Mouse (Mus musculus): ENCODE measurements around the gene Tnfaip8l1.

Tnfaip8l1 gene

DNA sequence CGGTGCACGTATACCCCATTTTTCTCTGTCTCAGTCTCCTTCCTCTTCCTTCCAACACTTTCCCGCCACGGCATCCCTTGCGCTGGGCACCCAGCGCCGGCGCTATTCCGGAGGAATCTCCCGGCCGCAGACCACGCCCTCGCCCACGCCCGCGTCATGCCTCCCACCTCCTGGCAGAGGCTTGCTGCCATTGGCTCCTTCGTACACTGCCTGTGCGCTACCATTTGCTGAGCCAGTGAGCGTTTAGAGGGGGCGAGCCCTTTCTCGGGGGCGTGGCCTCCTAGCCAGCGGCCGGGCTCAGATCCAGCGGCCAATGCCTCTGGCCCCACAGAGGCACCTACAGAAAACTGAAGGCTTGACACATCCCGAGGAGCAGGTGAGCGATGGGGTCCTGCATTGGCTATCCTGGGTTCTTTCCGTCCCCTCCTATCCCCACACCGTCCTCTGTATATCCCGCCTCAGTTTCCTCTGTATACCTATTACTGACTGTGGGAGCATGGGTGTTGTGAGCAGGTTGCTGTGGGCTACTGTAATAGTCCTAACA, at the start of gene Tnfaip8l1:
Tnfaip8l1 (plus strand) TSS at position 247 of the 544 bp plus-strand sequence.
- DNase-seq, result peak; percentile 93 to 96

DNA sequence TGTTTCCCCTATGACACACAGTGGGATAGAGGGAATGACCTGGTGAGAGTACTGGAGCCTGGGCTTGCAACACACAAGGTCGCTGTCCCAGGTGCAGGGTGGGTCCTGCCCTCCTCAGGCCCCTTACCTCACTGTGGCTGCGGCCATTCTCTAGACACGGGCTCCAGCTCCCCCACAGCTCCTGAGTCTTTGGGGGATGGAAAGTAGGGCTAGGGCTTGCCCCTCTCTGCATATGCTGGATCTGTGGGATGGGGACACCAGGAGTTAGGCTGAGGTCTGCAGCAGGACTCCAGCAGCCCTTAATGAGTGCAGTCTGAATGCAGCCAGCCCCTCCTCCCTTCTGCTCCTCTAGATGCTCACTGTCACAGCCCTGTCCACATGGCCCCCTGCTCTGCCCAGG, 49.5 kb upstream of the Tnfaip8l1 start:
- no peak for DNase-seq

GRCm38 (mm10) chr17:56116193-56116592, 46.1 kb upstream of the Tnfaip8l1 start:
- no peak for DNase-seq

GRCm38 (mm10) chr17:56117251-56117710, 45.0 kb upstream of the Tnfaip8l1 start, which contains the start of gene Plin5:
Gene Plin5, minus strand, starts transcription at chr17:56117596.
- peak; percentile 61 to 79 for DNase-seq

DNA sequence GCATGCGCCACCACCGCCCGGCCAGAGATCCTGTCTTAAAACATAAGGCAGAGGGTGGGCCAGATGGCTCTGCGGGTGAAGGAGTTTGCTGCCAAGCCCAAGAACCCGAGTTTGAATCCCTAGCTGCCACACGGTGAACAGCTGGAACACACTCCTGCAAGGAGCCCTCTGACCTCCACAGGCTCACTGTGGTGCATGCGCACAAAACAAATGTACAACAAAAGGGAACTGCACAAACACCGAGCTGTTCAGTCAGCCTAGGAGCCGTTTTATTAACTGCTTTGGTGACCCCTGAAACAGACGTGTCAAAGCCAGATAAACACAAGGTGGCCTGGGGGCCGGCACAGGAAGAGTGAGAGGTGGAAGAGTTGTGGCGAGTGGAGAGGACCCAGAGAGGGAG, 42.8 kb upstream of the Tnfaip8l1 start:
- DNase-seq, result no peak

GRCm38 (mm10) chr17:56119981-56120880, 42.0 kb upstream of the Tnfaip8l1 start:
- DNase-seq, result peak; percentile 59 to 69

DNA sequence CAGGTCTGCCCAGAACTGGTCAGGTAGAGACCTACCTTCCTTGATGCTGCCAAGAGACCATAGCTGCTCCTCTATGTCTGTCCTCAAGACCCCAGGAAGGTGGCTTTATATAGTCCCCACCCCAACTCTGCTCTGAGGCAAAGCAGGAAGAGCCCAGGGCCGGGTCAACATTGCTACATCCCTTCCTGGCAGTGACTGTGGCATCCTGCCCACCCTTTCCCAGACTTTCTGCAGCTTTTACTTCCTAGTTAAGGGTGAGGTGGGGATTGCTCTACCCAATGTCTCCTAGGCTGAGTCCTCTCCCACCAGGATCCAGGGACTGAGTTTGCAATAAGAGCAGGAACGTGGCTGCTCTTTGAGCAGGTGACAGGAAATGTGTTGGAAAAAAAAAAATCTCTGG, 40.5 kb upstream of the Tnfaip8l1 start, which contains the start of gene Lrg1:
Lrg1 (minus strand) TSS at position 176 of the 400 bp plus-strand sequence.
- DNase-seq, result no peak

- no peak for DNase-seq
Measured at GRCm38 (mm10) chr17:56123161-56123560, 39.1 kb upstream of the Tnfaip8l1 start.

GRCm38 (mm10) chr17:56123681-56124340, 38.5 kb upstream of the Tnfaip8l1 start:
- DNase-seq, result no peak

DNA sequence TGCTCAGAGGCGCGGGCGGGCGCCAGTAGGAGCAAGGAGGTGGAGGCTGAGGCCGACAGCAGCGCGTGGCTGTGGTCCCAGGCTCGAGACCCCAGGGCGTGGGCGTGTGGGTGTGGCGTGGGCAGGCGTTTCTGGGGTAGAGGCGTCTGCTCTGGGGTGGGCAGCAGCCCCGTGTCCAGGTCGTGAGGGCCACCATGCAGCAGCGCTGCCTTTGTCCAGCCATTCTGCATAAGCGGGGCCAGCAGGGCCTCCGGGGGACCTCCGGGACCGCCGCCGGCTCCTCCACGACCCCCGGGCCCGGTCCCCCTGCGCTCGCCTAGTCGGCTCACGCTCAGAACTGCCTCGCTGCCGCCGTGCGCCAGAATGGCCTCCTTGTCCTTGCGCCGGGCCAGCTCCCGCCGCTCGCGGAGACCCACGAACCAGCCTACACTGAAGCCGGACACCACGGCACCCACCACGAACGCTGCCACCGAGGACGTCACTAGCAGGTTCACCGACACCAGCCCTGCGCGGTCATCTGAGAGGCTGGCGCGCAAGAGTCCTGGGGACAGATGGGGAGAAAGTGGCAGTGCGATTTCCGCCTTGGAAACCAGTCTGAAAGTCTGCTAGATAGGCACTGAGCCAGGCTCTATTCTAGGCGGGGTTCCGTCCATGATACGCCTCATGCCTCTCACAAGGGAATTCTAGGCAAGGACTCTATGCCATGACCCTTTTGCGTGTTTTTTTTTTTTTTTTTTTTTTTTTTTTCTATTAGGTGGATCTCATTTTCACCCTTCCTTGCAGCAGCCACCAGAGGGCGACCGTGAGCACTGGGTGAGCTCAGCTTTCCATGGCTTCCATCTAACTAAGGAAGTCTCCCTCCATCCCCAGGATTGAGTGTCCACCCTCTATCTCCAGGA, 37.7 kb upstream of the Tnfaip8l1 start:
- peak; percentile 71 to 86 for DNase-seq

GRCm38 (mm10) chr17:56125276-56125630, 37.0 kb upstream of the Tnfaip8l1 start:
- DNase-seq, result no peak

DNA sequence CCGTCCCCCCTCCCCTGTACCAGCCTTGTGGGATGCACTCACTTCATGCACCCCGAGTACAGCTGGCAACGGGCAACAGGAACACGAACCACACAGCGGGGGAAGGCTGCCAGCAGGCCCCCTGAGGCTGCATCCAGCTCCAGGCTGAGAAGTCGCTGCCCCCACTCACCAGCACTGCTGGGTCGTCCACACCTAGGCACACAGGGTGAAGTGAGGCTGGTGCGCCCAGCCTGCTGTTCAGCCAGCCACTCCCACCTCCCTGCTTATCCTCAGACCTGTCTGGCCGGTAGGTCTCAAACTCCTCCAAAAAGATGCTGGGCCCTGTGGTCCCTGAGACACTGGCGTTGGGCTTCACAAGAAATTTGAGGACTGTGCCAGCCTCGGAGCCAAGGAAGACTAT, 36.1 kb upstream of the Tnfaip8l1 start:
- no peak for DNase-seq

GRCm38 (mm10) chr17:56128246-56128645, 34.0 kb upstream of the Tnfaip8l1 start:
- no peak for DNase-seq

GRCm38 (mm10) chr17:56131136-56131535, 31.1 kb upstream of the Tnfaip8l1 start:
- no peak for DNase-seq

GRCm38 (mm10) chr17:56131814-56132213, 30.5 kb upstream of the Tnfaip8l1 start:
- DNase-seq, result peak; percentile 83 to 91

- peak; percentile 82 to 88 for DNase-seq
Measured at GRCm38 (mm10) chr17:56132661-56133060, 29.6 kb upstream of the Tnfaip8l1 start.

DNA sequence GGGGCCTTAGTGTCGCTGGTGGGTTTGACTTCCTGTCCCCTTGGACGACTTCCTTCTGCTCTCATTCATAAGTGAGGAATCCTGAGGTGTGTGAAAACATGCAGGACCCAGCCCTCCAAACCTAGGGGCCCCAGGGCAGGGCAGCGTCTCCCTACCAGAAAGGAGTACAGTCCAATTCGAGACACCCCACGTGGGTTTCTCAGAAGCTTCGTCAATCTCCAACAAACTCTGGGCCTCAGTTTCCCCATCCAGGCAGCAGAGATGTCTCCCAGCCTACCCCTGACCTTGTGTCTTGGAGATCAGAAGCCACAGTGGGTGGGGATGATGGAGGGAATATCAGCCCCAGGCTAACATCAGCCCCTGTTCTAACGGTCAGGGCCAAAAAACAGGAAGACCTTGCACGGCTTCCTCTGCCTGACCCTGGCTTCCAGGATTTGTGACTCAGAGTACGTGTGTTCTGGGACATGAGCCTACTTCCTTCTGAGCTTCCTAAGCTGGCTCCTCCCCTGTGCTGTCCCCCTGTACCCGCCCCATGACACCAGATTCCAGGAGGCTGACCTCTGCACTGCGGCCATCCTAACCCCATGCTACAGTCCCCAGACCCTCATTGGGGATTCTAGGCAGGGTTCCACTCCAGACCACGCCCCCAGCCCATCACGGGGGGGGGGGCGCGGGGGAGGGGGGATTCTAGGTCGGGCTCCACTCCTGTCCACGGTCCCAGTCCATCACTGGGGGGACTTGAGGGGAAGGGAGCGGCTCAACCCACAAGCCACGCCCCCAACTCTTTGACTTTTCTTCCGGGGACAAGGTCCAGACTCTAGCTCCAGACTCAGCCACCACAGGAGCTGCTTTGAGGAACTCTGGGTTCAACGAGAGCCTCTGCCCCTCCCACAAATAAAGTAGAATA, 28.6 kb upstream of the Tnfaip8l1 start:
- DNase-seq, result no peak

DNA sequence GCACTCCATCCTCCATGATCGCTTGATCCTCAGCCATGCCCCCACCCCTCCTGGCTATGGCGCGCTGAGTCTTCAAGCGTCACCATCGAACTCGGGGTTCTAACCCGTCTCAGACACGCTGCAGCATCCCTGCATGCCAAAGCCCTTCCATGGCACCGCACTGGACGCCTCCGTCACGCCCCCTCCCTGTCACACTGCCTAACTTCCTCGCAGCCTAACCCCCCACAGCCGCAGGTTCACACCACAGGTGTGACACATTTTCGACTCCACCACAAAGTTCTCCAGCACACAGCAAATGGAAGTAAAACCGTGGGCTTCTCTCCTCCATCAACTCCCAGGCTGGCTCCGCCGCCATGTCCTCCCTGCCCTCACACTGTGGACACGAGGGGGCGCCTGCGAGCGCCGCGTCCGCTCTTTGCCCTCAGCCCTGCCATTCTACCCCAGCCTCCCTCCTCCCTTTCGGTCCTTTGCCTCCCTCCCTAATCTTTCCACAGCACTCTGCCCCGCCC, 27.8 kb upstream of the Tnfaip8l1 start:
- peak; percentile 72 to 83 for DNase-seq

DNA sequence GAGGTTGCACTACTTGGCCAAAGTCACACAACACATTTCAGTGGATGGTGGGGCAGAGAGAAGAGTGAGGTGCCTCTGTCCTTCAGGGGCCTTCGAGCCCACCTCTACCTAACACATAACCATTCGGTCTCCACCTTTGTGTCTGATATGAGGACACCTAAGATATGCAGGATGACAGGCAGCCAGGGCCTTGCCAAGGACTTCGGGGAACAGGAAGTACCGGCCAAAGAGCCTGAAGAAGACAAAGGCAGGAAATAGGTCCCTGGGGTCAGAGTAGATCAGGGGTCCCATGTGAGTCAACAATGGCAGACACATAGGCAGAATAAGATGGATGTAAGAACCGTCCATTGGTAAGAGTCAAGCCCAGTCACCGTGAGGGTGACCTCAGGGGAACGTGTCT, 25.7 kb upstream of the Tnfaip8l1 start:
- DNase-seq, result no peak

GRCm38 (mm10) chr17:56137839-56138613, 24.3 kb upstream of the Tnfaip8l1 start:
- DNase-seq, result peak in 1 of 2 experiments; percentile 64
